Mouse (Mus musculus): ENCODE measurements around the gene Cpsf7. TPM values are rescaled to one million over a fixed set of nuclear protein-coding genes. Genes with fewer than 3 reads are reported as not detected.

The Cpsf7 gene
- polyA plus RNA-seq, 1 experiment from 2014 or later, result 78.4 TPM

DNA sequence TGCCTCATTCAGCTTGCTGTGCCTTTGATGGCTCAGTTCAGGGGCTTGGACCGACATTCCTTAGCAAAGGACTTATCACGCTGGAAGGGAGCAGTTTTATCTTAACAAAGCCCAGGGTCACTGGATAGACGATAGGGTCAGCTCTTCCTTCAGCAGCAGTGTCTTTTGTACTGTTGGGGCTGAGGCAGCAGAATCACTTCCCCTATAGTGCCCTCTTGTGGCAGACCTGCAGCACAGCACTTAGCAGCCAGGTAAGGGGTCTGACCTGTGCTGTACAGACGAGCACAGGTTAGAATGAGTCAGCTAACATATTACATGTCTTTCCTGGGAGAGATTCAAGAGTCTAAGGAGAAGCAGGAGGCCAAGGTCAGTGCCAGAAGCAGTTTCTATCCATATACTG is 22.5 kb upstream of the Cpsf7 start:
- no peaks in the 10 kb centered on the region for H3K4me1 ChIP-seq (replicated peaks; ENCODE audit: control insufficient read depth, insufficient read depth, low read length)
- 7% methylated on average over 4 of the region's 4 CpGs for WGBS
- H3K36me3 ChIP-seq (ENCODE audit: control insufficient read depth, insufficient read depth, low read length), result peaks cover 5% of the 10 kb centered on the region; the same call in 1 of the 2 replicates
- peak; percentile 64 for DNase-seq (ENCODE audit: low spot score)
- no peak overlapping the region for H3K27ac ChIP-seq (ENCODE audit: low read depth, low read length)
- no peaks in the 10 kb centered on the region for H3K9me3 ChIP-seq (ENCODE audit: control insufficient read depth, low read length)
- H3K27me3 ChIP-seq (ENCODE audit: control insufficient read depth, insufficient read depth, low read length), result no peaks in the 10 kb centered on the region
- ATAC-seq (replicated peaks; ENCODE audit: low FRiP score), result peak; percentile 39; the same call in 1 of the 2 replicates
- H3K4me3 ChIP-seq (ENCODE audit: low read depth, low read length), result no peak overlapping the region
- H3K4me2 ChIP-seq (ENCODE audit: low read depth, low read length, severe bottlenecking), result no peak overlapping the region
- no peak overlapping the region for H3K9ac ChIP-seq (ENCODE audit: low read length)

DNA sequence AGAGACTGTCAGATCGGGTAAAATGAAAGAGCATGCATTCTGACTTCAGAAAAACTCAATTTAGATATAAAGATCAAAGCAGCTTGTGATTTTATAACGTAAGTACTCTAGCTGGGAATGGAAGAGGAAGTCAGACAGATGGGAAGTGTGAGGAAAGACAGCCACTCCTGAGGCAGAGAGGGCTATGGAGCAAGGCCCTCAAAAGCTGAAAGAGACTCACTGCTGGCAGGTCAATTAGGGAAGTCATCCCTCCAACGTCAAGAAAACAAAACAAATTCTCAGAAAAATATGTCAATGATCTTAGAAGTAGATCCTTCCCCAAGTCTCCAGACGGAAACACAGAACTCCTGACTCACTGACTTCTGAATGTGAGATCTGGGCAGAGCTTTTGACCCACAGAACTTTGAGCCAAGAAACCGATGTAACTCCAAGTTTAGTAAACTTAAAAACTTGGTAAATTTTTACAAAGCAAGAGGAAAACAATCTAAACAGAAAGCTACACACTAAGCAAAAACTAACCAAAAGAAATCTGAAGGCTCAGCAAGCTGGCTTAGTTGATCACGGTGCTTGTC is 14.2 kb upstream of the Cpsf7 start:
- Histone ChIP-seq H3K36me3 (ENCODE audit: control insufficient read depth, insufficient read depth, low read length) (no peaks in the 10 kb centered on the region; the same call in 1 of the 2 replicates), H3K9ac (ENCODE audit: low read length) (no peak overlapping the region), H3K27ac (ENCODE audit: low read depth, low read length) (no peak overlapping the region), H3K4me3 (ENCODE audit: low read depth, low read length) (no peak overlapping the region), H3K9me3 (ENCODE audit: control insufficient read depth, low read length) (no peaks in the 10 kb centered on the region), H3K27me3 (ENCODE audit: control insufficient read depth, insufficient read depth, low read length) (no peaks in the 10 kb centered on the region), H3K4me2 (ENCODE audit: low read depth, low read length, severe bottlenecking) (no peak overlapping the region), H3K4me1 (replicated peaks; ENCODE audit: control insufficient read depth, insufficient read depth, low read length) (no peaks in the 10 kb centered on the region)
- no peak for DNase-seq (ENCODE audit: low spot score)
- no peak for ATAC-seq (replicated peaks; ENCODE audit: low FRiP score)
- WGBS, result 84% methylated on average over 6 of the region's 6 CpGs

DNA sequence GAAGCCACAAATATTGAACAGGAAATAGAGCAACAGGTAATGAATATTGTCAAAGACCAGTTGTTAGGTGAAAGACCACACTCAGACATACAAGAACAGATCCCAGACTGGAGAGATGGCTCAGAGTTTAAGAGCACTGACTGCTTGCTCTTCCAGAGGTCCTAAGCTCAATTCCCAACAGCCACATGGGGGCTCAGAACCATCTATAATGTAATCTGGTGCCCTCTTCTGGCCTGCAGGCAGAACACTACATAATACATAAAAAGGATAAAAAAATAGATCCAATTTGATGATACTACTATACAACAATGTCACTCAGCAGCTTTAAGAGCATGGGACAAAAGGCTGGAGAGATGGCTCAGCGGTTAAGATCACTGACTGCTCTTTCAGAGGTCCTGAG is 4.7 kb upstream of the Cpsf7 start:
- Histone ChIP-seq H3K4me3 (ENCODE audit: low read depth, low read length) (no peak overlapping the region), H3K36me3 (ENCODE audit: control insufficient read depth, insufficient read depth, low read length) (peaks cover 5% of the 10 kb centered on the region; the same call in 1 of the 2 replicates), H3K9ac (ENCODE audit: low read length) (no peak overlapping the region), H3K9me3 (ENCODE audit: control insufficient read depth, low read length) (no peaks in the 10 kb centered on the region), H3K27me3 (ENCODE audit: control insufficient read depth, insufficient read depth, low read length) (no peaks in the 10 kb centered on the region), H3K4me2 (ENCODE audit: low read depth, low read length, severe bottlenecking) (no peak overlapping the region), H3K4me1 (replicated peaks; ENCODE audit: control insufficient read depth, insufficient read depth, low read length) (peaks cover 3% of the 10 kb centered on the region; the same call in 1 of the 2 replicates), H3K27ac (ENCODE audit: low read depth, low read length) (no peak overlapping the region)
- 61% methylated on average over 1 of the region's 1 CpGs for WGBS
- ATAC-seq (replicated peaks; ENCODE audit: low FRiP score), result no peak
- no peak for DNase-seq (ENCODE audit: low spot score)

DNA sequence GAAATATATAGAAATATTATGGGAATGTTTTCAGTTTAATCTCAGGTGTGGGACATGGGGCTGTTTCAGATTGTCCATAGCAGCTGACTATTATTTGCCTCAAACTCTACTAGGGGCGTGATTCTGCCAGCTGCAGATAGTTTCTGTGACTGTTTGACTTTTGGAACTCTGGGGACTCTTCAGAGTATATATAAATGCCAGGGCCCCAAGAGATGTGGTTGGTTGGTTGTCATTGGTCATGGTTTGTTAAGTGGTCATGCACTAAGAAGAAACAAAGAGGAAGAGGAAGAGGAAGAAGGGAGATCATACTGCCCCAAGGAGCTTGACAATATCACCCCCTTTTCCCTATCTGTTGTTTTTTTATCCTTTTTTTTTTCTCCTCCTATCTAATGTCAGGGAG is 3.1 kb upstream of the Cpsf7 start:
- no peak overlapping the region for H3K4me2 ChIP-seq (ENCODE audit: low read depth, low read length, severe bottlenecking)
- peaks cover 6% of the 10 kb centered on the region; the same call in 1 of the 2 replicates for H3K4me1 ChIP-seq (replicated peaks; ENCODE audit: control insufficient read depth, insufficient read depth, low read length)
- no peaks in the 10 kb centered on the region for H3K9me3 ChIP-seq (ENCODE audit: control insufficient read depth, low read length)
- ATAC-seq (replicated peaks; ENCODE audit: low FRiP score) (no peak), DNase-seq (ENCODE audit: low spot score) (no peak)
- H3K27ac ChIP-seq (ENCODE audit: low read depth, low read length), result no peak overlapping the region
- no peak overlapping the region for H3K4me3 ChIP-seq (ENCODE audit: low read depth, low read length)
- peaks cover 2% of the 10 kb centered on the region; the same call in 1 of the 2 replicates for H3K36me3 ChIP-seq (ENCODE audit: control insufficient read depth, insufficient read depth, low read length)
- WGBS, result 91% methylated on average over 1 of the region's 1 CpGs
- H3K9ac ChIP-seq (ENCODE audit: low read length), result no peak overlapping the region
- H3K27me3 ChIP-seq (ENCODE audit: control insufficient read depth, insufficient read depth, low read length), result no peaks in the 10 kb centered on the region

DNA sequence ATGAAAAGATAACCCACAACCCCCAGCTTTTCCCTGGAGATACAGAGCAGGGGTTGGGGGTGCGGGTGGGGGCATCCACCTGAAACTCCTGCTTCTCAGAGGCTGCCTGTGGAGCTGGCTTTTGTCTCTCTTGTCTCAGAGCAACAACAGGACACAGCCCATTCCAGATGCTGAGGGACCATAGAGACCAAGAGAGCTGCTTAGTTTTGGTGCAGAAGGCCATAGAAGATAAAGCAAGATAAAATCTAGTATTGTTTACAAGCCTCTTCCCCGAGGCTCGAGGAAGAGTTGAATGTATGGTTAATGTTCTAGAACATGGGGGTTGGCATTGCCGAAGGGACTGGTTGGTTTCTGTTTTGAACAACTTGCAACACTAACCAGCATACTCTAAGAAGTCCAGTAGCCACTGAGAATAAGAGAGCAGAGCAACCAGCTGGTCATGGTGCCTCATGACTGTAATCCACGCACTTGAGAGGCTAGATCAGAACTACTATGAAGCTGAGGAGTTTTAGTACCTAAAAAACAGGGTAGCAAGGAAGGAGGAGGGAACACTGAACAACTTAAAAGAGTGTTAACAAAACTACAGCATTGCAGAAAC is 1.5 kb upstream of the Cpsf7 start:
- Histone ChIP-seq H3K9me3 (ENCODE audit: control insufficient read depth, low read length) (no peaks in the 10 kb centered on the region), H3K9ac (ENCODE audit: low read length) (no peak overlapping the region), H3K36me3 (ENCODE audit: control insufficient read depth, insufficient read depth, low read length) (no peaks in the 10 kb centered on the region; the same call in 1 of the 2 replicates), H3K27me3 (ENCODE audit: control insufficient read depth, insufficient read depth, low read length) (no peaks in the 10 kb centered on the region), H3K4me1 (replicated peaks; ENCODE audit: control insufficient read depth, insufficient read depth, low read length) (peaks cover 10% of the 10 kb centered on the region; the same call in 1 of the 2 replicates), H3K4me3 (ENCODE audit: low read depth, low read length) (0 out of 2 replicates have a peak overlapping the region, but pooled peaks have one; percentile 94), H3K4me2 (ENCODE audit: low read depth, low read length, severe bottlenecking) (peak overlapping the region; percentile 24), H3K27ac (ENCODE audit: low read depth, low read length) (no peak overlapping the region)
- ATAC-seq (replicated peaks; ENCODE audit: low FRiP score) (no peak), DNase-seq (ENCODE audit: low spot score) (no peak)
- 87% methylated on average over 5 of the region's 5 CpGs for WGBS

DNA sequence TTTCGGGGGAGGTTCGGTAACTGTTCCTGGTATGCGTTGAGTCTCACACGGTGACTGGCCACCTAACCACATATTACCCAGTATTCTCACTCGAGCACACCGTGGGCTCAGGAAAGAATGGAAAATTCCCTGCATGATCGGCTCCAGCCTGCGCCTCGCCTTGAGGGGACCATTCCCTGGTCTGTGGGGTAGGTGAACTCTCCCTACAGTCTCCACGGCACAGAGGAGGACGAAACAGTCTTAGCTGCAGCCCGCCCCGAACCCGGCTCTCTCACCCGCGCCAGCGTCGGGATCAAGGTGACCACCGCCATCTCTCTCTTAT is 321 bp upstream of the Cpsf7 start:
- Histone ChIP-seq H3K4me2 (ENCODE audit: low read depth, low read length, severe bottlenecking) (peak overlapping the region; percentile 79), H3K36me3 (ENCODE audit: control insufficient read depth, insufficient read depth, low read length) (no peaks in the 10 kb centered on the region; the same call in 1 of the 2 replicates), H3K4me1 (replicated peaks; ENCODE audit: control insufficient read depth, insufficient read depth, low read length) (peaks cover 10% of the 10 kb centered on the region; the same call in 1 of the 2 replicates), H3K4me3 (ENCODE audit: low read depth, low read length) (peak overlapping the region; percentile 94), H3K27me3 (ENCODE audit: control insufficient read depth, insufficient read depth, low read length) (no peaks in the 10 kb centered on the region), H3K9ac (ENCODE audit: low read length) (peak overlapping the region; percentile 99), H3K27ac (ENCODE audit: low read depth, low read length) (peak overlapping the region; percentile 96), H3K9me3 (ENCODE audit: control insufficient read depth, low read length) (no peaks in the 10 kb centered on the region)
- ATAC-seq (replicated peaks; ENCODE audit: low FRiP score), result no peak
- DNase-seq (ENCODE audit: low spot score), result no peak
- WGBS, result under 1% methylated on average over 19 of the region's 19 CpGs

DNA sequence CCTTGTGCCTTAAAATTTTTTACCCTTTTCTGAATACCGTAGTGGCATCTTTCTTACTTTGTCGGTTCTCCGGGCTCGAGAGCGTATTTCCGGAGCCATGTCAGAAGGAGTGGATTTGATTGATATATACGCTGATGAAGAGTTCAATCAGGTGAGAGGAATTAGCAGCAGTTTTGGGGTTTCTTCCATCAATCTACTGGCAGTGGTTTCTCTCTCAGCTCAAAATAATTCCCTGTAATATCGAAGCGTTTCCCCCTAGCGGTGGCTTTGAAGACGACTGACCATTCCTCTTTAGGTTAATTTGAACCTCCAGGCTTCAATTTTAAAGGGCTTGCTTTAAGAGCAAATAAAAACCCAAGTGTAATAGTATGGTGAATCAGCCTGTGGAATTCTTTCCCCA is 844 bp downstream of the Cpsf7 start, which contains the start of gene Sdhaf2:
Sdhaf2 (minus strand) TSS at position 233 of the 400 bp plus-strand sequence.
- Histone ChIP-seq H3K4me2 (ENCODE audit: low read depth, low read length, severe bottlenecking) (peak within 1 kb of the TSS; percentile 79), H3K9ac (ENCODE audit: low read length) (peak within 1 kb of the TSS; percentile 99), H3K9me3 (ENCODE audit: control insufficient read depth, low read length) (no peaks in the 10 kb centered on the region), H3K27ac (ENCODE audit: low read depth, low read length) (peak within 1 kb of the TSS; percentile 96), H3K4me1 (replicated peaks; ENCODE audit: control insufficient read depth, insufficient read depth, low read length) (peaks cover 10% of the 10 kb centered on the region; the same call in 1 of the 2 replicates), H3K4me3 (ENCODE audit: low read depth, low read length) (peak within 1 kb of the TSS; percentile 94), H3K27me3 (ENCODE audit: control insufficient read depth, insufficient read depth, low read length) (no peaks in the 10 kb centered on the region), H3K36me3 (ENCODE audit: control insufficient read depth, insufficient read depth, low read length) (peaks cover 3% of the 10 kb centered on the region; the same call in 1 of the 2 replicates)
- ATAC-seq (replicated peaks; ENCODE audit: low FRiP score), result peak; percentile 16; the same call in 1 of the 2 replicates
- DNase-seq (ENCODE audit: low spot score), result no peak
- under 1% methylated on average over 11 of the region's 11 CpGs for WGBS

DNA sequence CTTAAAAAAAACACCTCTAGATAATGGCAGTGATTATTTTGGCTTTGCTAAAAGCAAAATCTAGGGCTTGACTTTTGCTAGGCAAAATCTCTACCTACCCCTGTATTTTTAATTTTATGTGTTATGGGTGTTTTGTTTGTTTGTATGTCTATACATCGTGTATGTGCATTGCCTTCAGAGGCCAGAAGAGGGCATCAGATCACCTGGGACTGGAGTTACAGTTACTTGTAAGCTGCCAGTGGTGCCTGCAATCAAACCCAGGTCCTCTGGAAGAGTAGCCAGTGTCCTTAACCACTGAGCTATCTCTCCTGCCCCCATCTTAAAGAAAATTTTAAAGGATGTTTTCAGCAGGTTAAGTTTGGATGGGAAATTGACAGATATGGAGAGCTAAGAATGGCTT is 5.0 kb downstream of the Cpsf7 start:
- Histone ChIP-seq H3K4me2 (ENCODE audit: low read depth, low read length, severe bottlenecking) (no peak overlapping the region), H3K27ac (ENCODE audit: low read depth, low read length) (no peak overlapping the region), H3K36me3 (ENCODE audit: control insufficient read depth, insufficient read depth, low read length) (peaks cover 14% of the 10 kb centered on the region; the same call in 1 of the 2 replicates), H3K4me3 (ENCODE audit: low read depth, low read length) (no peak overlapping the region), H3K4me1 (replicated peaks; ENCODE audit: control insufficient read depth, insufficient read depth, low read length) (peaks cover 7% of the 10 kb centered on the region; the same call in 1 of the 2 replicates), H3K9ac (ENCODE audit: low read length) (no peak overlapping the region), H3K9me3 (ENCODE audit: control insufficient read depth, low read length) (no peaks in the 10 kb centered on the region), H3K27me3 (ENCODE audit: control insufficient read depth, insufficient read depth, low read length) (no peaks in the 10 kb centered on the region)
- ATAC-seq (replicated peaks; ENCODE audit: low FRiP score), result no peak
- no peak for DNase-seq (ENCODE audit: low spot score)
- 94% methylated on average over 1 of the region's 1 CpGs for WGBS

Data from forebrain, embryonic 11.5 days (tissue).